Mouse (Mus musculus) left cerebral cortex, adult 2 months (tissue): ENCODE measurements around the gene Tomm6. TPM values are rescaled to one million over a fixed set of nuclear protein-coding genes. Genes with fewer than 3 reads are reported as not detected.
A peak's percentile ranks its signal among the peaks of the same experiment; 100 is the strongest.

Experiments
- DNase-seq, 2 experiments: peaks; one replicate each; pipeline ENCODE4 v3.0.0; 2021 to 2022; ENCODE audit warnings: low spot score in 2 of 2, mixed read lengths in 1 of 2; ENCODE audit errors: extremely low spot score in 1 of 2
- H3K27ac ChIP-seq: fragments of 200-600 bp; 2 replicates; pipeline ENCODE4 v1.8.1; 2022
- H3K4me3 ChIP-seq: fragments of 200-600 bp; 2 replicates; pipeline ENCODE4 v1.8.1; 2022
- CTCF ChIP-seq: fragments of 200-600 bp; IDR thresholded peaks from 2 replicates; pipeline ENCODE4 v1.8.1; 2022; ENCODE audit warnings: antibody characterized with exemption, mild to moderate bottlenecking, moderate library complexity
- intact Hi-C: fragments of 180-260 bp; cut with DNase I; formaldehyde crosslinking; loops from one replicate; pipeline ENCODE4 v1.15.1; 2025
- total RNA-seq, 2 experiments: library from RNA; stranded (reverse); gene quantifications; 2 replicates each; pipeline ENCODE4 v1.2.3; 2021

Gene Tomm6
- total RNA-seq, 2 experiments from 2014 or later, result 185 to 208 TPM

DNA sequence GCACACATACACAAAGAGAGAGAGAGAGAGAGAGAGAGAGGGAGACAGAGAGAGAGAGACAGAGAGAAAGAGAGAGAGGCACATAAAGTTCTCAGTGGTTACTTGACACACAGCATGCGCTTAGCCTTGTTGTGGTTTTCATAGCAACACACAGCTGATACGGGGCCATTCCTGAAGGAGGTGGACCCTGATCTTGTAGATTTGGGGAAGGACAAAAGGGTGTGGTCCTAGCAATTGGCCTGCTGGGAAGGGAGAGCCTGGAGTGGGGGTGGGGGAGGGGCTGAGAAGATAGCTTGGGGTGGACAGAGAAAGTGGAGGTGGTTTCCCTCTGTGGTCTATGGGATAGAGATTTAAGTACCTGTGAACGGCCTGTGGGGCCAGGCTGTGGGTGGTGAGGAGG lies 21.9 kb upstream of the Tomm6 start:
- H3K4me3 ChIP-seq, result no peak overlapping the region
- DNase-seq, result no peak
- intact Hi-C loops, result no loop called here
- TF ChIP-seq CTCF, result no peak
- H3K27ac ChIP-seq, result no peak overlapping the region

GRCm38 (mm10) chr17:47708972-47709371 lies 20.8 kb upstream of the Tomm6 start:
- no peak for TF ChIP-seq CTCF
- intact Hi-C loops, result no loop called here
- Histone ChIP-seq H3K4me3 (no peak overlapping the region), H3K27ac (no peak overlapping the region)
- DNase-seq, result no peak

DNA sequence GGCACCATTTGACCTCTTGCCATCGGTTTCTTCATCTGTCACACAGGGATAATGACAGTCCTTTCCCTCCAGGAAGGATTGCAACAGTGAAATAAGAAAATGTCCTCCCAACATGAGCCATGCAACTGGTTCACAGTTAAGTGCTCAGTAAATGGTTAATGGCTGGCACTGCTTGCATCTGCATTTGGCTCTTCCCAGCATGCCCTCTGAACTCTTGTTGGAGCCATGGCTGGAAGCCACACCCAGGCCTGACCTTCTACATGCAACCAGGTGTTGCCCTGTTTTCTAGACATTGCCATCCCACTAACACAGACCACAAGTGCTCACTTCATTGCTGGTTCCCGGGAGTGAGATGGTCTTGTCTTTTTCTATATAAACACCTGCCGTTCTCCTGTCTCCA lies 19.8 kb upstream of the Tomm6 start:
- no peak for DNase-seq
- no peak overlapping the region for H3K27ac ChIP-seq
- H3K4me3 ChIP-seq, result no peak overlapping the region
- intact Hi-C loops, result no loop called here
- TF ChIP-seq CTCF, result no peak

DNA sequence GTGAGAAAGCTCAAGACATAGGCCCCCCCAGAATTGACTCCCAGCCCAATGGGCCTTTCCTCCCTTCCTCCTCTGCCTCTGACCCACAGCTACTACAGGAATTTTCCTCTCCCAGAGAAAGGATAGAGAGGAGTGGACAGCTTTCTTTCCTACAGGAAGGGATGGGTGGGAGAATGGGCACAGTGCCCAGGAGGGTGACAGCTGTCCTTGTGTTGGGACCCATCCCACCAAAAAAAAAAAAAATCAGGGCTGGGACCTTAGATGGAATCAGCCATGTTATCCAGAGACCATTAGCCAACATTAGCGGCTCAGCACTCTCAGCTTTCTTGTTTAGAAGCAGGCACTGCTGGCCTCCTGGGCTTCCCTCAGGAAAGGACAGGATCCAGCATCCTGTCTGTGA lies 18.0 kb upstream of the Tomm6 start:
- intact Hi-C loops, result no loop called here
- no peak overlapping the region for H3K4me3 ChIP-seq
- TF ChIP-seq CTCF, result no peak
- peak in 1 of 2 experiments; percentile 5 for DNase-seq
- no peak overlapping the region for H3K27ac ChIP-seq

GRCm38 (mm10) chr17:47704692-47705091 lies 16.5 kb upstream of the Tomm6 start:
- TF ChIP-seq CTCF, result peak; percentile 23
- intact Hi-C loops, result no loop called here
- no peak overlapping the region for H3K27ac ChIP-seq

DNA sequence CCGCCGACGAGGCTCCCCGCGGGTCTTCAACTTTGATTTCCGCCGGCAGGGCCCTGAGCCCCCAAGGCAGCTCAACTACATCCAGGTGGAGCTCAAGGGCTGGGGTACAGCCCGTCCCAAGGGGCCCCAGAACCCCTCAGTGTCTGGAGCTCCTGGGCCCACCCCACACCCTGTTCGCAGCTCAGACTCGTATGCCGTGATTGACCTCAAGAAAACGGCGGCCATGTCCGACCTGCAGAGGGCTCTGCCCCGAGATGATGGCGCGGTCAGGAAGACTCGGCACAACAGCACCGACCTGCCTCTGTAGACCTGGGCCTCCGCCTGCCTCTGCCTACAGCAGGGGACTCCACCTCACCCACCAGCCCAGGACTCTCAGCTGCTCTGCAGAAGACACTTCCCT lies 15.4 kb upstream of the Tomm6 start:
- DNase-seq, result no peak
- Histone ChIP-seq H3K4me3 (no peak overlapping the region), H3K27ac (no peak overlapping the region)
- intact Hi-C loops, result no loop called here
- TF ChIP-seq CTCF, result no peak

More at GRCm38 (mm10) chr17:47704692-47705091, 16.5 kb upstream of the Tomm6 start:
- no peak for DNase-seq
- no peak overlapping the region for H3K4me3 ChIP-seq

GRCm38 (mm10) chr17:47702548-47703345 lies 14.6 kb upstream of the Tomm6 start:
- no peak overlapping the region for H3K4me3 ChIP-seq
- intact Hi-C loops, result no loop called here
- TF ChIP-seq CTCF, result no peak
- DNase-seq, result no peak
- no peak overlapping the region for H3K27ac ChIP-seq

DNA sequence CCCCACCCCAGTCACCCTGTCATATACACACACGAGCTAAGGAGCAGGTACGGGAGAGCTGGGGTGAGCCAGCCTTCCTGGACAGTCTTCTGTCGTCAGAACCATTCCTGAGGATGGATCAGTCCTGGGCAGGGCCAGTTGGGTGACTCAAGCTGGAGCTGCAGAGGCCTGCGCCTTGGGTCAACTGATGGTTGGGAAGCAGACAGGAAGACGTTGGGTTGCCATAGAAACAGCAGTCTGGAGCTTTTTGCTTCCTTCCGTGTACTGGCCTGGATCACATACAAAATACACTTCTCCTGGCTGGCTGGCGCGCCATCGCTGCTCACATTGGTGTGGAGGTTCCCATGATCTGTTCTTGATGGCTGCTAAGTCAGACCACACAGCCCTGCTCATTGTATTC lies 13.6 kb upstream of the Tomm6 start:
- Histone ChIP-seq H3K4me3 (no peak overlapping the region), H3K27ac (no peak overlapping the region)
- TF ChIP-seq CTCF, result no peak
- DNase-seq, result no peak
- intact Hi-C loops, result no loop called here

- no peak for TF ChIP-seq CTCF
- peak in 1 of 2 experiments; percentile 9 for DNase-seq
- intact Hi-C loops, result no loop called here
- Histone ChIP-seq H3K4me3 (no peak overlapping the region), H3K27ac (no peak overlapping the region)
Observed at GRCm38 (mm10) chr17:47699055-47699454, 10.9 kb upstream of the Tomm6 start.

DNA sequence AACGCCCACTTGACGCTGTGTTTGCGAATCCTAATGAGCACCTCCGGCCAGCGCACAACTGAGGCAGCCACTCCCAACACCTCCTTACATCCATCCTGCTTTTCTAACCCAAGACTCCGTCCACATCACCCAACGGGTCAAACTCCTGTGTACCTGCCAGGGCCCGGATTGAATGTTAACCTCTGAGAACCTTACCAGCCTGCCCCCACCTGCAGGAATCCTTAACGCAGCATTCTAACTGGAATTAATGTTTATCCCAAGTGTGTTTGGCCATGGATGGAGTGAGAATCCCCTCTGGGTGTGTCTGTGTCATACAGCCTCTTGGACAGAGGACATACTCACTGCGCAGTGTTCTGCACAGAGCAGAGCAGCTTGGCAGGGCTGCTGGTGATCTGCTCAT lies 10.0 kb upstream of the Tomm6 start:
- TF ChIP-seq CTCF, result no peak
- Histone ChIP-seq H3K27ac (no peak overlapping the region), H3K4me3 (no peak overlapping the region)
- intact Hi-C loops, result no loop called here
- peak in 1 of 2 experiments; percentile 6 for DNase-seq

DNA sequence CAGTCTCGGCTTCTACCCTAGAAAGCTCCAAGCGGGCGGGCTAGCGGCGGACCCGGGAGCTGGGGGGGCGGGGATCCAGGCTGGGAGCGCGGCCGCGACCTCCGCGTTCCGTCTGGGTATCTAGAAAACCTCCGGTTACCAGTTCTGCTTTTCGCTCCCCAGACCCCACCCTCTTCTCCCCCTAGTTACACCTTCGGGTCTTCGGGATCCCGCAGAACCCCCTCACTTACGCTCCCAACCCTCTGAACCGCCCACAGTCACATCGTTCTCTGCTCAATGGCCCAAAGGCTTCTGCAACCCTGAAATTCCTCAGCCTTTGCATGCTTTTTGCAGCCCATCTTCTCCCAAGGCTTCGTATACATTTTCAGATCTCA lies 7.1 kb upstream of the Tomm6 start:
- intact Hi-C loops, result no loop called here
- peak overlapping the region; percentile 79 for H3K4me3 ChIP-seq
- no peak for TF ChIP-seq CTCF
- H3K27ac ChIP-seq, result peak overlapping the region; percentile 85
- DNase-seq, result no peak

DNA sequence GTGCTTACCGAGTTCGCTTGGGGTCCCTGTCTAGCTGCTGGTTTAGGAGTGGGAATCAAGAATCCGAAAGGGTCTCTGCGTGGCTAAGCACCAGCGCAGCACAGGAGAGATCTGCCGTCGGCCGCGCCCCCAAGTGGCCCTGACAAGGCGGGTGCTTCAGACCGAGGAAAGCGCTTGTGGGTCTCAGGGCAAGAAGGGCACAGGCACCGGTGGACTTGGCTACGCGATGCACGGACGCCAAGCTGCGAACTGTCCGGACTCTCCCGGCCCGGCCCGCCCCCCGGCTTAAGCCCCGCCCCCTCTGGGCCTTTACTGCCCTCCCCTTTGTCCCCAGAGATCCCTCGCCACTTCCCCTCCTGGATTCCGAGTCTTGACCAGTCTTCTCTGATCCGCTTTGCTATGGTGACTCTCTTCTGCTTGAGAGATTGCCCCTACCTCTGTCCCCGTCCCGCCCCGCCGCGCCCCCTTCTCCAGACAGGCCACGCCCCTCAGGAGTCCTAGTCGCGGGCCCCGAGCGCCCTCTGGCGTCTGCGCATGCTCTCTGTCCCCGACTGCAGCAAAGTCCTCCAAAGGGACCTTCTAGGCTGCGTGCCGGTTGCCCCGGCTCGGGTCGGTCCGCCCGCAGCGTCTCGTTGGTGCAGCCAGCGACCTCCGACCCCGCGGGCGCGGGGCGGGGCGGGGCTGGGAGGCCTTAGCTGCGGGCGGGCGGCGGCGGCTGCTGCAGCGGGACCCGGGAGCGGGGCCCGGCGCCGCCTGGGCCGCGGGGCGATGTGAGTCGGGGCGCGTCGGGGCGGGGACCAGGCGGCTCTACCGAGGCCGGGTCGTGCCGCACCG lies 6.5 kb upstream of the Tomm6 start, which contains the start of gene Prickle4:
Gene Prickle4 (minus strand): TSS at position 234 of the 834 bp plus-strand sequence.
- Histone ChIP-seq H3K4me3 (peak within 1 kb of the TSS; percentile 79), H3K27ac (peak within 1 kb of the TSS; percentile 85)
- peak; percentile 96 to 97 for DNase-seq
- TF ChIP-seq CTCF, result peak; percentile 69
- intact Hi-C loops, result no loop called here

DNA sequence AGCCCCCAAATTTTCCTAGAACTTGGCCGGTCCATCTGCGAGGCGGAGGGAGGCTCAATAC lies 6.1 kb upstream of the Tomm6 start, which contains the start of gene Gm21981:
Gene Gm21981 (minus strand): TSS at position 14 of the 61 bp plus-strand sequence.
- H3K4me3 ChIP-seq, result peak within 1 kb of the TSS; percentile 79
- H3K27ac ChIP-seq, result peak within 1 kb of the TSS; percentile 85
- TF ChIP-seq CTCF, result no peak
- intact Hi-C loops, result no loop called here
- DNase-seq, result no peak
